Mouse (Mus musculus) heart, embryonic 16.5 days (tissue): ENCODE measurements at regions not wholly inside any gene's neighbourhood (a gene's known extent, or its start where the extent isn't known, plus 50 kb on each side); places are given as distances from the start of the nearest gene placed in this dataset.

Experiments used
- ATAC-seq: fragments of 200-750 bp; cut with Nextera tagmentation; replicated peaks from 2 replicates; pipeline ENCODE4 v1.8.0; 2017; ENCODE audit warnings: moderate number of reproducible peaks; ENCODE audit not compliant: insufficient read depth, low FRiP score; ENCODE audit errors: extremely low read depth
- H3K27ac ChIP-seq: fragments of 300-500 bp; sonication (generic); 2 replicates; pipeline ENCODE4 v1.5.1; 2014; ENCODE audit warnings: mild to moderate bottlenecking, low read length, control low read depth, moderate library complexity
- H3K27me3 ChIP-seq: fragments of 300-500 bp; sonication (generic); 2 replicates; pipeline ENCODE4 v1.6.1; 2014; ENCODE audit warnings: low read length, mixed read lengths; ENCODE audit not compliant: control insufficient read depth, insufficient read depth
- H3K36me3 ChIP-seq: fragments of 300-500 bp; sonication (generic); 2 replicates; pipeline ENCODE4 v1.6.1; 2014; ENCODE audit not compliant: control insufficient read depth, insufficient read depth
- H3K4me1 ChIP-seq: fragments of 300-500 bp; sonication (generic); 2 replicates; pipeline ENCODE4 v1.6.1; 2014; ENCODE audit warnings: low read length, mixed read lengths; ENCODE audit not compliant: control insufficient read depth, insufficient read depth
- H3K4me2 ChIP-seq: fragments of 300-500 bp; sonication (generic); 2 replicates; pipeline ENCODE4 v1.6.1; 2014; ENCODE audit warnings: low read depth, mild to moderate bottlenecking, control low read depth, low read length
- H3K4me3 ChIP-seq: fragments of 300-500 bp; sonication (generic); 2 replicates; pipeline ENCODE4 v1.5.1; 2014; ENCODE audit warnings: mild to moderate bottlenecking, control low read depth, low read length
- H3K9ac ChIP-seq: fragments of 300-500 bp; sonication (generic); 2 replicates; pipeline ENCODE4 v1.6.1; 2014; ENCODE audit warnings: low read length, control low read depth
- H3K9me3 ChIP-seq: fragments of 300-500 bp; sonication (generic); replicated peaks from 2 replicates; pipeline ENCODE4 v1.6.1; 2016; ENCODE audit warnings: low read length; ENCODE audit not compliant: control insufficient read depth
- WGBS: fragments of 180-500 bp; shearing (Covaris S2); extraction: QIAGEN DNeasy Blood & Tissue Kit; methylation state at CpG from one replicate; pipeline ENCODE4 v1.1.7; 2014; 5-methylcytosine and 5-hydroxymethylcytosine counted together

- H3K4me3 ChIP-seq, result no peak overlapping the region
- no peak overlapping the region for H3K4me2 ChIP-seq
- whole genome bisulfite sequencing, result 90% methylated on average over 7 of the region's 7 CpGs
- no peaks in the 10 kb centered on the region for H3K27me3 ChIP-seq
- no peak overlapping the region for H3K27ac ChIP-seq
- no peak for ATAC-seq
- H3K4me1 ChIP-seq, result no peaks in the 10 kb centered on the region
- no peaks in the 10 kb centered on the region for H3K9me3 ChIP-seq
- H3K36me3 ChIP-seq, result no peaks in the 10 kb centered on the region
- H3K9ac ChIP-seq, result no peak overlapping the region
Measured at GRCm38 (mm10) chr3:133599731-133600130, 54.8 kb upstream of the Tet2 start.

- H3K9me3 ChIP-seq, result no peaks in the 10 kb centered on the region
- peak; percentile 79 for ATAC-seq
- H3K27me3 ChIP-seq, result no peaks in the 10 kb centered on the region
- H3K4me1 ChIP-seq, result no peaks in the 10 kb centered on the region
- H3K9ac ChIP-seq, result peak overlapping the region; percentile 49; the same call in 1 of the 2 replicates
- no peaks in the 10 kb centered on the region for H3K36me3 ChIP-seq
- H3K4me3 ChIP-seq, result no peak overlapping the region
- 21% methylated on average over 11 of the region's 11 CpGs for WGBS
- H3K4me2 ChIP-seq, result peak overlapping the region; percentile 29
- H3K27ac ChIP-seq, result peak overlapping the region; percentile 50; the same call in 1 of the 2 replicates
Measured at GRCm38 (mm10) chr3:133600447-133601220, 55.7 kb upstream of the Tet2 start.

- no peak overlapping the region for H3K4me2 ChIP-seq
Measured at GRCm38 (mm10) chr3:133605460-133605859, 60.5 kb upstream of the Tet2 start.

GRCm38 (mm10) chr3:133608845-133609261, 63.9 kb upstream of the Tet2 start:
- 85% methylated on average over 3 of the region's 3 CpGs for WGBS
- no peak for ATAC-seq
- H3K27me3 ChIP-seq, result no peaks in the 10 kb centered on the region
- H3K4me3 ChIP-seq, result no peak overlapping the region
- 0 out of 2 replicates have a peak, but pooled peaks cover 3% of the 10 kb centered on the region for H3K9me3 ChIP-seq
- no peak overlapping the region for H3K27ac ChIP-seq
- H3K9ac ChIP-seq, result no peak overlapping the region
- H3K4me1 ChIP-seq, result no peaks in the 10 kb centered on the region
- no peak overlapping the region for H3K4me2 ChIP-seq
- no peaks in the 10 kb centered on the region for H3K36me3 ChIP-seq

More at GRCm38 (mm10) chr3:133605460-133605859, 60.5 kb upstream of the Tet2 start:
- no peaks in the 10 kb centered on the region for H3K9me3 ChIP-seq
- H3K36me3 ChIP-seq, result no peaks in the 10 kb centered on the region
- H3K4me3 ChIP-seq, result no peak overlapping the region
- H3K9ac ChIP-seq, result no peak overlapping the region
- 82% methylated on average over 6 of the region's 6 CpGs for WGBS
- H3K27me3 ChIP-seq, result no peaks in the 10 kb centered on the region
- H3K4me1 ChIP-seq, result no peaks in the 10 kb centered on the region
- ATAC-seq, result no peak
- no peak overlapping the region for H3K27ac ChIP-seq

GRCm38 (mm10) chr3:133613836-133614711, 69.1 kb upstream of the Tet2 start:
- peaks cover 3% of the 10 kb centered on the region for H3K4me1 ChIP-seq
- H3K9ac ChIP-seq, result no peak overlapping the region
- H3K9me3 ChIP-seq, result 0 out of 2 replicates have a peak, but pooled peaks cover 3% of the 10 kb centered on the region
- no peak overlapping the region for H3K4me3 ChIP-seq
- no peaks in the 10 kb centered on the region for H3K36me3 ChIP-seq
- WGBS, result 51% methylated on average over 12 of the region's 12 CpGs
- H3K4me2 ChIP-seq, result peak overlapping the region; percentile 36; the same call in 1 of the 2 replicates
- H3K27ac ChIP-seq, result no peak overlapping the region
- ATAC-seq, result 0 out of 2 replicates have a peak, but pooled peaks have one; percentile 41
- no peaks in the 10 kb centered on the region for H3K27me3 ChIP-seq

- Histone ChIP-seq H3K27me3 (no peaks in the 10 kb centered on the region), H3K9ac (no peak overlapping the region), H3K9me3 (0 out of 2 replicates have a peak, but pooled peaks cover 3% of the 10 kb centered on the region), H3K36me3 (no peaks in the 10 kb centered on the region), H3K4me2 (peak overlapping the region; percentile 36; the same call in 1 of the 2 replicates), H3K4me1 (peaks cover 3% of the 10 kb centered on the region), H3K4me3 (no peak overlapping the region), H3K27ac (no peak overlapping the region)
- ATAC-seq, result peak; percentile 23; the same call in 1 of the 2 replicates
- 35% methylated on average over 14 of the region's 14 CpGs for WGBS
Measured at GRCm38 (mm10) chr3:133614712-133615426, 69.9 kb upstream of the Tet2 start.

- Histone ChIP-seq H3K36me3 (no peaks in the 10 kb centered on the region), H3K4me2 (no peak overlapping the region), H3K9ac (no peak overlapping the region), H3K27ac (no peak overlapping the region), H3K4me3 (no peak overlapping the region), H3K9me3 (no peaks in the 10 kb centered on the region), H3K27me3 (no peaks in the 10 kb centered on the region), H3K4me1 (peaks cover 3% of the 10 kb centered on the region)
- 81% methylated on average over 2 of the region's 2 CpGs for WGBS
- no peak for ATAC-seq
Measured at GRCm38 (mm10) chr3:133617036-133617435, 72.1 kb upstream of the Tet2 start.

GRCm38 (mm10) chr3:133618491-133618890, 73.6 kb upstream of the Tet2 start:
- WGBS, result 87% methylated on average over 3 of the region's 3 CpGs
- Histone ChIP-seq H3K27me3 (no peaks in the 10 kb centered on the region), H3K9me3 (no peaks in the 10 kb centered on the region)

More at GRCm38 (mm10) chr3:133618491-133618890, 73.6 kb upstream of the Tet2 start:
- Histone ChIP-seq H3K4me2 (no peak overlapping the region), H3K27ac (no peak overlapping the region), H3K4me1 (peaks cover 6% of the 10 kb centered on the region), H3K9ac (no peak overlapping the region), H3K4me3 (no peak overlapping the region), H3K36me3 (no peaks in the 10 kb centered on the region)
- ATAC-seq, result no peak
